Comparison of ENCODE assay signal across 11 mouse cellular contexts in the genomic region with DNA sequence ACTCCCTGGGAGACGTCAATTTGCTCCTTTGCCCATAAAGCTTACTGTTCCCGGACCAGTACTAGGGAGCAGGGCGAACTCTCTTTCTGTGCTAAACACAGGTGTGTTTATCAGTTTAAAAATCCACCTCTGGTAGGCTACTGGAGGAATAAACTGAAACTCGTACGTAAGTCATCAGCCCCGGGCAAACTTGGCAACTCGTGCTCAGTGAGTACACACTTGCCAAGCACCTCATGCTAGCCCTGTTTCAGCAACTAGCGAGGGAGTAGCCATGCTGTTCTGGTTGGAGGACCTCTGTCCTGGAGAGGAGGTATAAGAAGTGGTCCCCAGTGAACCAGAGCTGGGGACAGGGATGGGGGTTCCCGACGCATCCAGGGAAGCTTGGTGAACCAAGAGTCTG.
"Had no signal": no experiment of that assay in that cellular context is flagged by ENCODE, and none has a peak within 500 bp of the region (broad histone marks: within the 10 kb centered on the region; RNA-seq: fewer than 3 reads in every experiment).

No protein-coding gene starts in this region.

- H3K27me3 ChIP-seq: limb, embryonic 12.5 days; liver, embryonic 15.5 days had no signal

- H3K4me3 ChIP-seq: layer of hippocampus, adult 2 months; limb, embryonic 12.5 days; liver, embryonic 15.5 days; midbrain, embryonic 13.5 days had no signal

- DNase-seq: lung, adult 2 months; lung, postnatal 36 days; right cerebral cortex, adult 18-20 months; right cerebral cortex, postnatal 25 days had no signal

- H3K27ac ChIP-seq: hindbrain, postnatal 0 days; layer of hippocampus, adult 2 months; limb, embryonic 12.5 days; liver, embryonic 15.5 days; midbrain, embryonic 13.5 days had no signal

- H3K9ac ChIP-seq: limb, embryonic 12.5 days; liver, embryonic 15.5 days; midbrain, embryonic 13.5 days had no signal

- H3K9me3 ChIP-seq: limb, embryonic 12.5 days; liver, embryonic 15.5 days; midbrain, embryonic 13.5 days had no signal

- H3K4me2 ChIP-seq: limb, embryonic 12.5 days; liver, embryonic 11.5 days; liver, embryonic 15.5 days; midbrain, embryonic 13.5 days had no signal

- ATAC-seq: hindbrain, postnatal 0 days; lung, postnatal 0 days; midbrain, embryonic 13.5 days had no signal

- H3K36me3 ChIP-seq: limb, embryonic 12.5 days; liver, embryonic 15.5 days; midbrain, embryonic 13.5 days had no signal
